Mouse (Mus musculus) gastrocnemius, postnatal 10 days (tissue): ENCODE results near the gene Mgme1. TPM values are rescaled to one million over a fixed set of nuclear protein-coding genes. Genes with fewer than 3 reads are reported as not detected.
A peak's percentile ranks its signal among the peaks of the same experiment; 100 is the strongest.

Experiments used
- DNase-seq: peaks from one replicate; pipeline ENCODE4 v3.0.0; 2021; ENCODE audit warnings: mixed read lengths
- long read RNA-seq, 2 experiments: library from polyadenylated mRNA; stranded (forward); transcript quantifications; one replicate each; pipeline ENCODE4 v2.0.0; 2021
- total RNA-seq, 2 experiments: library from RNA; stranded (reverse); gene quantifications; 2 replicates each; pipeline ENCODE4 v1.2.3; 2021

Gene Mgme1
- 1 to 10 TPM; 5.9 to 6.3 TPM for total RNA-seq
- long read RNA-seq, experiment 1, transcript Mgme1-203 (5 exons, 2,308 nt): major isoform, 8 of 20 reads
- long read RNA-seq, experiment 1, partial matches to known transcripts: 0 of 20 reads
- long read RNA-seq, experiment 1, other reads (novel, unspliced or antisense): 9 of 20 reads
- long read RNA-seq, experiment 2, transcript Mgme1-201 (5 exons, 2,840 nt): major isoform, 5 of 21 reads
- long read RNA-seq, experiment 2, transcript Mgme1-203 (5 exons, 2,308 nt): major isoform, 5 of 21 reads
- long read RNA-seq, experiment 2, partial matches to known transcripts: 1 of 21 reads
- long read RNA-seq, experiment 2, other reads (novel, unspliced or antisense): 9 of 21 reads

GRCm38 (mm10) chr2:144270507-144271420, at the start of gene Mgme1, which contains the start of gene Snx5:
Gene Mgme1, plus strand, starts transcription at chr2:144270663.
Gene Snx5, minus strand, starts transcription at chr2:144270906.
- DNase-seq: peak; percentile 89

- no peak for DNase-seq
Measured at GRCm38 (mm10) chr2:144224351-144224750, 46.1 kb upstream of the Mgme1 start.

- DNase-seq: no peak
Measured at GRCm38 (mm10) chr2:144226906-144227586, 43.4 kb upstream of the Mgme1 start.

- no peak for DNase-seq
Measured at GRCm38 (mm10) chr2:144228521-144229346, 41.7 kb upstream of the Mgme1 start.

- no peak for DNase-seq
Measured at GRCm38 (mm10) chr2:144229647-144230046, 40.8 kb upstream of the Mgme1 start.

- DNase-seq: no peak
Measured at GRCm38 (mm10) chr2:144230498-144230897, 40.0 kb upstream of the Mgme1 start.

- no peak for DNase-seq
Measured at GRCm38 (mm10) chr2:144231115-144231514, 39.3 kb upstream of the Mgme1 start.

GRCm38 (mm10) chr2:144233534-144233933, 36.9 kb upstream of the Mgme1 start:
- no peak for DNase-seq

- DNase-seq: no peak
Measured at GRCm38 (mm10) chr2:144235776-144236175, 34.7 kb upstream of the Mgme1 start.

- DNase-seq: no peak
Measured at GRCm38 (mm10) chr2:144236791-144237584, 33.5 kb upstream of the Mgme1 start.

GRCm38 (mm10) chr2:144238341-144238740, 32.1 kb upstream of the Mgme1 start:
- DNase-seq: peak; percentile 56

- DNase-seq: no peak
Measured at GRCm38 (mm10) chr2:144239318-144239717, 31.1 kb upstream of the Mgme1 start.

GRCm38 (mm10) chr2:144240095-144240899, 30.2 kb upstream of the Mgme1 start:
- no peak for DNase-seq

- DNase-seq: no peak
Measured at GRCm38 (mm10) chr2:144245464-144245863, 25.0 kb upstream of the Mgme1 start.

GRCm38 (mm10) chr2:144246270-144246669, 24.2 kb upstream of the Mgme1 start:
- no peak for DNase-seq

- DNase-seq: no peak
Measured at GRCm38 (mm10) chr2:144247337-144247978, 23.0 kb upstream of the Mgme1 start.

- DNase-seq: no peak
Measured at GRCm38 (mm10) chr2:144248613-144249376, 21.7 kb upstream of the Mgme1 start.

GRCm38 (mm10) chr2:144250111-144250510, 20.4 kb upstream of the Mgme1 start:
- no peak for DNase-seq

GRCm38 (mm10) chr2:144262837-144263236, 7.6 kb upstream of the Mgme1 start:
- DNase-seq: no peak
